Mouse (Mus musculus) regulatory T cell (primary cell): ENCODE data around the gene Akr1c14.
"Not testable (repeated sequence)": the region's sequence is repeated elsewhere in the genome, so short reads cannot be mapped to it uniquely, and the experiment has no call there.

ENCODE experiments used
- in situ Hi-C: fragments of 300-600 bp; cut with MboI, MseI; formaldehyde crosslinking; loops from one replicate; pipeline ENCODE4 v1.15.1; 2025; ENCODE audit warnings: high pct_unique_total_duplicates

The Akr1c14 gene

GRCm38 (mm10) chr13:4048719-4049118, at the start of gene Akr1c14:
TSS of gene Akr1c14 (plus strand) at chr13:4049011.
- in situ Hi-C loops = loop anchor here (5.0 kb wide), 1 partner anchor 49 kb away; no protein-coding TSS in a partner anchor

- in situ Hi-C loops = loop anchor here (5.0 kb wide), 1 partner anchor 334 kb away; no protein-coding TSS in a partner anchor
These were observed 47.1 kb upstream of the Akr1c14 start for GRCm38 (mm10) chr13:4001687-4002086.

DNA sequence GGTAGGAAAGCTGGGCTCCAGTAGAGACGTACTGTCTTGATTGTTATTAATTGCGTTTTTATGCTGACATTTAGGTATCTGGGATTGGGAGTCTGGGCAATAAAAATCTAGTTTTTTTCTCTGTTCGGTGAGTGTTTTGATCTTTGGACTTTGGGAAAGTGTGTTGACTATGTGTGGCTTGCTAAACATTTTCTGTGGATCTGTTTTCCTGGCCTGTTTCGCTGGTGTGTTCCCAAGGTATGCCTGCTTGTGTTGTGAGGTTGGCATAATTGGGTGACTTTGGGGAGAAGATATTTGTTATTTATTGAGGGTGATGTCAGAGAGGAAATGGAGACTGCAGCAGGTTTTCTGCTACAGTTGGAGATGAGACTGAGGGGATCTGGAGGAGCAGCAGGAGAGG, 38.0 kb upstream of the Akr1c14 start:
- in situ Hi-C loops = no loop called here

- in situ Hi-C loops = no loop called here
These were observed 35.0 kb upstream of the Akr1c14 start for GRCm38 (mm10) chr13:4013811-4014210.

- in situ Hi-C loops = no loop called here
These were observed 18.9 kb upstream of the Akr1c14 start for GRCm38 (mm10) chr13:4029897-4030296.

DNA sequence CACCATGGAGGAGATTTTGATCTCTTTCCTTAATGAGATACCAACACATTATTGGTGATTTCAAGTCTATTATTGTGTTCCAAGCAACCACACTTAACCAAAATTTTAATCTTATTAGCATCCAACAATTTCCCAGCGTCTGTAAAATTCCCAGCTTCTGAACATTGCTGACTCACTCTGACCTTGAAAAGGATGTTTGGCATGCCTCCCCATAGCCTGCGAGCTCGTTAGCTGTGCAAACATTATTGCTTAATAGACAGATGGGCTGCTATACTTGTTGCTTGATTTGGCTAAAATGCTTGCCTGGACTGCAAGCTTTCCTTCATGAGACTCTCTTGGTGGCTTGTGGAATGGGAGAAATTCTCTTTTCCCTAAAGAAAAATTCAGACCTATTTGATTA, 16.3 kb upstream of the Akr1c14 start:
- in situ Hi-C loops = no loop called here

- in situ Hi-C loops = no loop called here
These were observed 13.8 kb upstream of the Akr1c14 start for GRCm38 (mm10) chr13:4035052-4035451.

DNA sequence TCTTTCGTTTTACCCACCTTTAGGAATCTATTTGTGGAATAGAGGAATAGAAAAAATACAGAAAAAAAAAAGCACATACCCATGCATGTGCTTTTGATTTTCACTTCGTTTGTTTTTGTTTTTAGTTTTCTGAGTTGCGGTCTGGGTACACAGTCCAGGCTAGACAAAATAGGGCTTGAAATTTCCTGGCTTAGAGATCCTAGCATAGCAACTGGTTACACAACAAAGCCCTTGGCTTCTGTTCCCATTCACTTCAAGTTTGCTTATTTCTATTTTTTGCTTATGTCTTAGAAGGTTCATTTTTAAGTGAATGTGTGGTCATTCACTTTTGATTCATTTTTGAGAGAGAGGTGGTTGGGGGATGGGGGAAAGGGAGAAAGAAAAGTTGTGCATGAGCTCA, 2.7 kb upstream of the Akr1c14 start:
- in situ Hi-C loops = loop anchor here (5.0 kb wide), 1 partner anchor 51 kb away; no protein-coding TSS in a partner anchor

DNA sequence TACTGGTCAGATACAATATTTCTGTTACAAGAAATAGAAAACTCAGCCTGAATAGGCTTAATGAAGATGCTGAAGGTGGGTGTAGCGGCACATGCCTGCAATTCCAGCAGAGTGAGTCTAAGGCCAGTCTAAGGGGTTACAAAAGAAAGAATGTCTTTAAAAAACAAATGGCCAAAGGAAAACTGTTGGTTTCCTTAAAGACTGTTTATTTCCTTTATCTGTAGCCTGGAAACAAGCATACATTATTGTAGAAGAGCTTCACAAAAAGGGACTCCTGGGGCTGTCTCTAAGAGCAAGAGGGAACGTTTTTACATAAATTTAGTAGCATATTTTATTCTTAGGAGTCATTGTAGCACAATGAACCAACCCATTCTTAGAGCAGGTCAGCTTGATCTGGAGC, 2.0 kb upstream of the Akr1c14 start:
- in situ Hi-C loops = loop anchor here (5.0 kb wide), 1 partner anchor 50 kb away; no protein-coding TSS in a partner anchor

DNA sequence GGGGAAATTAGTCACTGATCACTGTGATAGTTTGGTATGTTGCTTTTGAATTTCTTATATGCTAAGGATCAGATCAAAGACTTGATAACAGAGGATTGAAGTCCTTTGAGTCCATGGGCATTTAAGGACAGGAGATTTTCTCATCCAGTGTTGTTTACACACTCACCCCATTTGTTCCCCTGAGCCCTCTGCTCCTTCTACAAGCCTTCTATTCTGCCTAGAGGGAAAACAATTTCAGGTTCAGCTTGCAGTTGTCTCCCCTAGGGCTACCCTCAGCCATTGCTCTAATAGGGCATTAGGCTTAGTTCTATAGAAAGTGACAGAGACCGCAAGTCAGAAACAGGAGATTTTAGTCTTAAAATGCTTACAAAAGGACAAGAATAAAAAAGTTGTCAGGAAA, 585 bp upstream of the Akr1c14 start:
- in situ Hi-C loops = loop anchor here (5.0 kb wide), 1 partner anchor 49 kb away; no protein-coding TSS in a partner anchor

GRCm38 (mm10) chr13:4049655-4050054, 844 bp downstream of the Akr1c14 start:
- in situ Hi-C loops = loop anchor here (5.0 kb wide), 1 partner anchor 48 kb away; no protein-coding TSS in a partner anchor

DNA sequence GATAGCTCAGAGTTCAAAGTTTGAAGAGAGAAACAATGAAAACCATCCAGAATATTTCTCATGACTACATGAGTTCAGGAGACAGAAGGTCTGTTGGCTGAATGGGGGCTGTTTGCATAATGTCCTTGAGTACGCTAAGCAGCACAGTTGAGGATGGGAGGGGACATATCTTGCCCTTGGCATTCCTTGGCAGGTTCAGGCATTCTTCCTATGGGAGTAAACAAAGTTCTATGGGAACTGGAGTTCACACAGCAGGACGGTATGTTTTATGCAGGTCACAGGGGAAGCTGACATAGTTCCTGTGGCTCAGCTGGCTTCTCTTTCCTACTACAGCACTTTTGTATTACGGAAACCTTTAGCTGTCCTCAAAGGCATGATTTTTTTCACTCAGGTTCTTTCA, 6.6 kb downstream of the Akr1c14 start:
- in situ Hi-C loops = no loop called here

DNA sequence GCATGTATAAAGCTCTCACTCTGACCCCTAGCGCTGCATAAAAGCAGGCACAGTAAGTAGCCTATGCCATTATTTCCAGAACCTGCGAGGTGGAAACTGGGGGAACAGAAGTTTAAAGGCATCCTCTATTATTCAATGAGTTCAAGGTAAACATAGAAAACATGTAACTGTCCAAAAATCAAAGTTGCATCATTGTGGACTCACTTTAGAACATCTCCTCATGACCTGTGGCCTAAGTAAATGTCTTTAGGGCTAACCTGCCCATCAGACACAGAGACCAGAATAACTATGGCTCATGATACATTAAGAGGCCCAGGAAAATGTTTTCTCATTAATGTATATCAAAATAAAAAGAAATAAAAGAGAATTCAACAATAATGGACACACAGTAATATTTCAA, 7.4 kb downstream of the Akr1c14 start:
- in situ Hi-C loops = no loop called here

- in situ Hi-C loops = not testable (repeated sequence)
These were observed 9.4 kb downstream of the Akr1c14 start for GRCm38 (mm10) chr13:4058239-4058638.

DNA sequence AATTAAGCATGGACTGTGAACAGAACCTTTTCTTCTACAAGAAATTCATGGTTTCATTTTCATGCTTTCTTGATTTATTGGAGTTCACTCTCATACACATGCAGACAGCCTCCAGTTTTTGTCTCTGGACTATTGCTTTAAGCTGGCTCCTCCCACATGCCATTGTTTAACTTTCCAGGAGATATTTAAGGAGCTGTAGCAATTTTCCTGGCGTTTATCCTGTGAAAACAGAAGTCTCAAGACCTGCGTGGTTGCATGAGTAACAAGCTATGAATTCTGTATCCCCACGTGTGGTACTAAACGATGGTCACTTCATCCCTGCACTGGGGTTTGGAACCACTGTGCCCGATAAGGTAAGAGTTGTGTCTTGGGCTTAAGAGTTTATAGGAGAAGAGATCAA, 10.6 kb downstream of the Akr1c14 start:
- in situ Hi-C loops = no loop called here

- in situ Hi-C loops = no loop called here
These were observed 11.5 kb downstream of the Akr1c14 start for GRCm38 (mm10) chr13:4060214-4060730.

DNA sequence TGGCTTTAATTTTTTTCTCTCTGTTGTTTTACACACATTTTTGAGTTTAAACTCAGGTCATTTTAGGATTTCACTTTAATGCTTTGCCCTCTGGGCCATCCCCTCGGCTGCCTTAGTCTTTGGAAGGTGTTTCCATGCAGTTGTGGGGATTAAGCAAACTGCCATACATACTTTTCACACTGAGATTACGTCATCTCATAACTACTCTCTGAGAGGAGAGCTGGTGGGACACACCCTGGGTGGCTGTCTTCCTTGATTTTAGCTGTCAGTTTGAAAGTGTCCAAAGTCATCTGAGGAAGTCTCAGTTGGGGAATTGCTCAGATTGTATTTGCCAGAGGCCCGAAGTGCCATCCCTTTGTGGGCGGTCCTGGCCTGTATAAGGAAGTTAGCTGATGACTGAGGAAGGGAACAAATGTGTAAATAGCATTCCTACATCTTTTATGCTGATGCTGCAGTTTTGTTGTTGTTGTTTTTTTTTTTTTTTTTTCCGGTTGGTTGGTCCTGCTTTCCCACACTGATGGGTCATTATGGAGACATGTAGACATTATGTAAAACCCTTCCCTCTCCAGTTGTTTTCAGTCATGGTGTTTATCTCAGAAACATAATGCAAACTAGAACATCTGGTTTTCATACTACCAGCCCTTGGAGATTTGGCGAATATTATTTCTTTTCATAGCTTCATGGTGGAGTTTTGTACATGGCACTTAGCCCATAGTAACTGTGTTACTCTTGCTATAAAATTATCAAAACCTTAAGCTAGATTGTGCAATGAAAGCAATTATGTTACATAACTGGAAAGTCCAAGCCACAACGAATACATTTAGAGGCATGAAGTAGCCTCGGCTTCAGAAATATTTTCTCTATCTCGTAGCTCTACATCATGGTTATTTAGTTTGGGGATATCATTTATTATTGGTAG, 28.0 kb downstream of the Akr1c14 start:
- in situ Hi-C loops = no loop called here

GRCm38 (mm10) chr13:4079876-4080275, 31.1 kb downstream of the Akr1c14 start:
- in situ Hi-C loops = no loop called here

DNA sequence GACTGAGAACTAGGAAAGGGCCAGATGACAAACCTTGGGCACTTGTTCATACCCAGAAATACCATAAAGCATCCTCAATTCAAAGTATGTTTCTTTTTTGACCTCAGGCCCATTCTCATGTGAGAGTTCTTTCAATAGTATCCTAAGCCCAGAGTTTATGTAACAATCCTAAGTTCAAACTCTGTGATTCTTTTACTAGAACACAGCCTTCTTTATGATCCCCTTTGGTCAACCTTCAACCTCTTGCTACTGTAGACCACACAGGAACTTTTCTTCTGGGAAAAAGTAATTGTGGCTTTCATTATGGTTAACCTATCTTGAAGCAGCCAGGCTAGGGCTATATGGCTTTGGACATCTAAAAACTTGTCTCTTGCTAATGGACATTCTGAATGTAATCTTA, 52.9 kb downstream of the Akr1c14 start:
- in situ Hi-C loops = no loop called here

DNA sequence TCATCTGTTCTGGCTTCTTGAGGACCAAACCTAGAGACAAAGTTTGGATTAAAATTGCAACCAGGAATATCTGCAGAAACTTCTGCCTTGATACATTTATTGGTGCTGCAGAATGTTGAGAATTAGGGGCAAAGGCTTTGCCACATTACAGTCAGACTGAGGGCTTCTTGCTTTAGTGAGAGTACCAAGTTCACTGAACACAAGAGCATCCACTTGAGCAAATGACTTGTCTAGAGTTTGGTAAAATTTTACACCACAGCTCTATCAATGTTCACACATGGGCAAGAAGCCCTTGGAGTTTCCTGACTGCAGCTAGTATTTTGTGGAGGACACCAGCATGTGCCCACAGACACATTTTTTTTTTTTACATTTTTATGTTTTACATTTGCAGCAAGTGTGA, 53.9 kb downstream of the Akr1c14 start:
- in situ Hi-C loops = no loop called here

DNA sequence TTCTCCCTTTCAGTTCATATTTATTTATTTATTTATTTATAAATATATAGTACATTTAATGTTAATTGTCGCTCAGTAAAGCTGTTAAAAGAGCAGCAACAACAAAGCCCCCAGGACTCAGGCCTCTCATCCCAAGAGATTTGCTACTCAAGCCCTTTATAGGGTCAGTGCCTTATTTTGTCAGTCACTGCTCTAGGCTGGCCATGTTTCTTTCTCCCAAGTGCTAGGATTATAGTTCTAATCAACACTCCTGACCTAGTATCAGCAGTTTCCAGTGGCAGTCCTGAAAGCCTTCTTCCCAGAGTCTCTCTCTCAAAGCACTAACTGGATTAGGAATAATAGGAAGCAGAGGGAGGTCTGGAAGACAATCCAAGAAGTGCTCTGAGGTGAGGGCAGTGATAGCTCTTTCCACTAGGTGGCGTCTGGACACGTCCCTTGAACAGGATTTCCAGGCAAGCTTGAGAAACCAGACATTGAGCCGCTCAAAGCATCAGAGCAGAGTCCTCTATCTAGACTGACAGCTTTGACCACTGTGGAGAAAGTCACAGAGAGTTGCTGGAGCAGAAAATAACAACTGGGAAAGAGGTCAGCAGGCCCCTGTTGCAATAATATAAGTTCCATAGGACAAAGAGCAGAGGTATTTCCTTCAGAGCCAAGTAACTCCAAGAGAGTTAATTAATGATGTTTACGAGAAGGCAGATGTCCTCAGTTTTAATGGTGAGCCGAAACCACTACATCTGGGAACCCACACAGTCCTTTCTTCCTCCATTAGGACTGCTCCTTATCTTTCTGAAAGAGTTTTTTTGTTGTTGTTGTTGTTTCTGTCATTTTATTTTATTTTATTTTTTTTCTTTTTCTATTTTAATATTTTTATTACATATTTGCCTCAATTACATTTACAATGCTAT, 61.7 kb downstream of the Akr1c14 start:
- in situ Hi-C loops = no loop called here
